Mouse (Mus musculus) 3134 (cell line): Measurements from ENCODE around the gene Pdgfa.

Experiments used
- DNase-seq: peaks from one replicate; pipeline ENCODE4 v3.0.0-alpha.2; 2011; ENCODE audit warnings: low spot score; ENCODE audit not compliant: insufficient read length; ENCODE audit errors: extremely low read depth

Gene Pdgfa

GRCm38 (mm10) chr5:138994786-138995720, 2.1 kb downstream of the Pdgfa start:
- DNase-seq, result peak; percentile 89

GRCm38 (mm10) chr5:138994108-138994785, 2.9 kb downstream of the Pdgfa start:
- DNase-seq, result peak; percentile 76

GRCm38 (mm10) chr5:138993371-138994107, 3.6 kb downstream of the Pdgfa start:
- DNase-seq, result peak; percentile 79

- peak; percentile 83 for DNase-seq
Observed at GRCm38 (mm10) chr5:138992611-138993370, 4.4 kb downstream of the Pdgfa start.

- no peak for DNase-seq
Observed at GRCm38 (mm10) chr5:138991734-138992133, 5.4 kb downstream of the Pdgfa start.

- peak; percentile 79 for DNase-seq
Observed at GRCm38 (mm10) chr5:138990659-138991380, 6.3 kb downstream of the Pdgfa start.

- peak; percentile 39 for DNase-seq
Observed at GRCm38 (mm10) chr5:138989567-138989966, 7.6 kb downstream of the Pdgfa start.

GRCm38 (mm10) chr5:138988764-138989163, 8.4 kb downstream of the Pdgfa start:
- DNase-seq, result peak; percentile 49

- no peak for DNase-seq
Observed at GRCm38 (mm10) chr5:138987994-138988393, 9.2 kb downstream of the Pdgfa start.

GRCm38 (mm10) chr5:138981921-138982320, 15.2 kb downstream of the Pdgfa start:
- DNase-seq, result no peak

- no peak for DNase-seq
Observed at GRCm38 (mm10) chr5:138980608-138981007, 16.6 kb downstream of the Pdgfa start.

GRCm38 (mm10) chr5:138979840-138980239, 17.3 kb downstream of the Pdgfa start:
- DNase-seq, result no peak

GRCm38 (mm10) chr5:138977759-138978158, 19.4 kb downstream of the Pdgfa start:
- DNase-seq, result no peak

GRCm38 (mm10) chr5:138974911-138975485, 22.2 kb downstream of the Pdgfa start:
- no peak for DNase-seq

GRCm38 (mm10) chr5:138973480-138973879, 23.7 kb downstream of the Pdgfa start:
- no peak for DNase-seq

- DNase-seq, result no peak
Observed at GRCm38 (mm10) chr5:138971405-138971804, 25.8 kb downstream of the Pdgfa start.

- DNase-seq, result no peak
Observed at GRCm38 (mm10) chr5:138970056-138970490, 27.1 kb downstream of the Pdgfa start.

- no peak for DNase-seq
Observed at GRCm38 (mm10) chr5:138966033-138966724, 31.0 kb downstream of the Pdgfa start.

GRCm38 (mm10) chr5:138965590-138965989, 31.6 kb downstream of the Pdgfa start:
- no peak for DNase-seq
